Mouse (Mus musculus) thymus, postnatal 36 days (tissue): ENCODE data around the gene Mfsd13b.
"Not testable (repeated sequence)": the region's sequence is repeated elsewhere in the genome, so short reads cannot be mapped to it uniquely, and the experiment has no call there.

Experiments
- DNase-seq, 2 experiments: peaks; one replicate each; pipeline ENCODE4 v3.0.0; 2022; ENCODE audit warnings: mixed read lengths in 2 of 2

The Mfsd13b gene

DNA sequence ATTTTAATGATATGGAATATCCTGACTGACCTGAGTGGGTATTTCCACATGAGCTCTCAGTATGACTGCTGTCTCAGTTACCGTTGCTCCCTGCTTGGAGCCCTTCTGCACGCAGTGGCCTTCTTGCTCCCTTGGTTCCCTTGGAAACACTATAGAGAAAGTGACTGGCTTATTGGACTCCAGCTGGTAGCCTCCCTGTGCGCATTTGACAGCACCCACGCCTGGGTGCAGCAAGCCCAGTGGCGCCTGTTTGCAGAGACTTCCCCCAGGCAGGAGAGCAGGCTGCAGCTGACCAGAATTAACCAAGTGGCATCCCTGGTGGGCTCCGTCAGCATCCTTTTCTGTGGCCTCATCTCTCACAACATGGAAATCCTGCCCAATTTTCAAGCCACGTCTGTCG, 8.9 kb downstream of the Mfsd13b start:
- no peak for DNase-seq

DNA sequence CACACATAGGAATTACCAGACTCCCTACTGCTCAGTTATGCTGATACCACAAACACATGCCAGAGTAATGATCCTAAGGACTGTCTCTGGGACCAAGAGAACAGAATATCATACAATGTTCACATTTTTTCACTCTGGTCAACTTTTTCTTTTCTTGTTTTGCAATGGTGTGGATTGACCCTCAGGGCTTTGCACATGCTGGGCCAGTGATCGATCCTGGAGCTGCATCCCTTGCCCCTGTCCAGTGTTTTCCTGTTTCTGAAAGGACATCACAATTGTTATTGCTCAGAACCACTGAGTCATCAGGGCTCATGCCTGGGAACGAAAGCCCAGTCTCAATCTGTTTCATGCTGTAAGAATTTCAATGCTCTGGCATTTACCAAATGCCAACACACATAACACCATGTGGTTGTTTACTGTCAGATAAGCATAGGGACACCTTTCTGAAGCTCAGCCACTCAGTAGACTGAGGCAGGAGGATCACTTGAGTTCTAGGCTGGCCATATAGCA, 16.8 kb downstream of the Mfsd13b start:
- no peak for DNase-seq

DNA sequence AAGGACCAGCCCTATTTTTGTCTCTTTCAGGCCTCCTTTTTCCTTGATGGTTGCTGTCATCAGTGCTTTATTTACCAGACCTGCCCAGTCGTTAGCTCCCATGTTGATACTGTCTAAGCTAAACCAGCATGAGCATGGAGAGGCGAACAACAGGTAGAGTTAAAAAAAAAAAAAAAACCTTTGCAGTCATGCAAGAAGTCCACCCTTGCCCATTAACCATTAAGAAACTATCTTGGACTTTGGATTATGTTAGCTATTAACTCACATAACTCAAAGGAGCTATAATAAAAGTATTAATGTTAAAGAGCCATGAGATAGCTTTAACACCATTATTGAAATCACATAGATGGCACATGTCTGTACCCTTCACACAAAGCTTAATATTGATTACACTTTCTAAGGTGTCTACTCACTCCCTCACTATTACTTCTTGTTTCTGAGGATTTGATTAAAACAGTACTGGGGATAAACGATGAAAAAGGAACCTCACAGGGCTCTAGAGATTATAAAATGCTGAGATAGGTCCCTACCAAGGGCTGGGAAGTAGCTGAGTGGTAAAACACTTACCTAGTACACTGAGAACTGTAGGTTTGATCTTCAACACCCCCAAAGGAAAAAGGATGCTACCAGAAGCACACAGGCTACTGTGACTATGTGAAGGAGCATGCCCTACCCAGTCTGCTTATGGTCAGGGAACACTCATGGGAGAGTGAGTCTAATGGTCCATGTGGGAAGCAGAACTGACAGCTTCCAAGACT, 17.9 kb downstream of the Mfsd13b start:
- DNase-seq, result no peak

DNA sequence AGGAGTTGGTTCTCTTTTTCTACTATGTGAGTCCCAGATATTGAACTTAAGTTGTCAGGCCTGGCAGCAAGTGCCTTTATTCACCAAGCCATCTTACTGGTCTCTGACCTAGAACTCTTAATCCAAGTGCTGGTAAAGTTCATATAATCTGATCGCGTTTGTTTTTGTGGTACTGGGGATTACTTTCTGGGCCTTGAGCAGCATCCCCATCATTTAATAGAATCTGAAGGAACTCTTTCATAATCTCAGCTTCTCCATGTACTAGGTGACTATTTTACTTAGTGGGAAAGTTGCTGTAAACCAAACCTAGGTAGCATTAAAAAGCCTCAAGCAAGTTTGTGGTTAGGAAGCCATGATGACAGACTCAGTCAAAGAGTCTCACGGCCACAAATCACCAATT, 19.6 kb downstream of the Mfsd13b start:
- DNase-seq, result no peak

DNA sequence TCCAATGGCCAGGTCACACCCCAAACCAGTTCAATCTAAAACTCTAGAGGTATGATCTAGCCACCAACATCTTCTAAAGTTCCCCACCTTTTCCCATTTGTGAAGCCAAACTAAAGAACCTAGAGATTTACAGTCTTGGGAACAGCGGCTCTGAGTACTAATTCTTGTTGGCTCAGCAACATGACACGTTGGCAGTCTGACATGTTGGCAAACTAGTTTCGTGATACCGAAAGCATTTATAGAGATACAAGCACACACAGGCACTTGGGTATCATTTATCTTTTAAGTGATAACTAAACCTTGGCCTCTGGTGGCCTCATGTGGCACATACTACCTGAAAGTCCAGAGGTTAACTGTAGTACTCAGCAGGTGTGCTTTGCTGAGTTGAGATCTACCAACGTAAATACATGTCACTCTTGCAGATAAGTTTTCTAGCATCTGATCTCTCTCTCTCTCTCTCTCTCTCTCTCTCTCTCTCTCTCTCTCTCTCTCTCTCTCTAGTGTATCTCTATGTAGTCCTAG, 20.2 kb downstream of the Mfsd13b start:
- DNase-seq, result no peak

DNA sequence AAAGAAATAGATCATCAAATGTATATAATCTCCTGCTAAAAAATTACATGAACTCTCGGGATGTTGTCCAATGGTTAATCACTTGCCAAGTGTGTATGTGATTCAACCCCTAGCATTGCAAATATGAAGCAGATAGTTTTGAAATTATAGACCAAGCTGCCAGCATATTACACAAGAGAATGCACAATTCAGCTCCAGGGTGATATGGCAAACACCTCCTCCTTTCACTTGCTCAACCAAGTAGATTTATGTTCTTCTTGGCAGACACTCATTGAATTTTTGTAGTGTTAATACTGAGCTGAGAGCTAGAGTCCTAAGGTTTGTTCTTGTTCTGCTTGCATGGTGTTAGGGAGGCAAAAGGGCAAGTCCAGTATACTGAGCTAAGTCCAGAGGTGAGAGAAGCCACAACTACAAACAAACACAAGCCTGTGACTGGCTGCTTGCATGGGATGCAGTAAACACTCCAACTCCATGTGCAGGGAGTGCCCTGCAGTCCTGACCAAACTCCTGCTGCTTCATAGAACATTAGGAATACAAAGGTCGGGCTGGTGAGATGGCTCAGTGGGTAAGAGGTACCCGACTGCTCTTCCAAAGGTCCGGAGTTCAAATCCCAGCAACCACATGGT, 21.6 kb downstream of the Mfsd13b start:
- no peak for DNase-seq

DNA sequence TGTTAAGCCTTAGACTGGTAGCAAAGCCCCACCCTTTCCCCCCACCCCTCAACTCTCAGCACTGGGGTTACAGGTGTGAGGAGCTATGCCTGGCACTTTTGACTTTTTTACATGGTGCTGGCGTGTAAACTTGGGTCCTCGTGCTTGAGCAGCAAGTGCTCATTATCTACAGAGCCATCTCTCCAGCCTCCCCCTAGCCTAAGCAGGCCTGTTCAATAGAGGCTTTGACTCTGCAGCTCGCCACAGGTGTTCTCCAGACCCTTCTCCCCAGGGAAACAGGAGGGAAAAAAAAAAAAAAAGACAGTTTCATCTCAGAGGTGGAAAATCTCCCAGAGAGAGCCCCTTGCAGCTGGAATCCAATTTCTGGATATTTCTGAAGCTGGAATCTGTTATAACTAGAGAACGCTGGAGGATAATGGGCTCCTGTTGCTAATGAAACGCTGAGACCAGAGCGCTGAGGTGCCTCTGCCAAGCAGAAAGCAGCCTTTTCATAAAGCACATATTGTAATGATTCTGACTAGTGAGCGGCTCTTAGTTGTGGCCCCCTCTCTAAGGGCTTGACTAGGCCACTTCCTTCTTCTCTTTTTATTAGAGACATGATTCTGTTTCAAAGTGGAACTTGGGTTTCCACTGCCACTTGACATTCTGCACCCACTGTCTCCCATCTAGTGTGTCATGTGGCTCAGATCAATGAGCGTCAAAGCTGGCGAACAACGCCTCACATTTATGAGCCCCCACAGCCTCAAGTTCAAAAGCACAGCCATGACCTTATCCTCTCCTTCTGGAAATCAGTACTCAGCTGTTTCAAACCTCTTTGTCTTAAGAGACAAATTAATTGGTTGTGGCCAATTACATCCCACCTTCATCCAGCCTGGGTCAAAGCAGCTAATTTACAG, 29.7 kb downstream of the Mfsd13b start:
- DNase-seq, result no peak

DNA sequence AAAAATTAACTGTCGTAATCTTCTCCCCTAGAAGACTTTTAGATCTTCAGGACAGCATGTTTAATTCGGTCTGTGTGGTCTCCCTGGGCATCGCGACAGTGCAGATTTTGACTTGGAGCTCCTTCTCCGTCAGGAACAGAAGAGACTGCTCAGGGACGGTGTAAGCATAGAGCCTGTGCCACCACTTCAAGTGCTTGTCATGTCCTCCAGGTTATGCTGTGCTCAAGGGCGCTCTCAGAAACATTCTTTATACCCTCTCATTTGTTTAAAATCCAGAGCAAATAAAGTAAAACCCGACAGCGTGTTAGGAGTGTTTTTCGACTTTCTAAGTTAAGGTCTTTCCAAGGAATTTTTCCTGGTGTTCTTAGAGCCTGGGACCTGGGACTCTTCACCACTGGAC, 32.2 kb downstream of the Mfsd13b start:
- DNase-seq, result no peak

DNA sequence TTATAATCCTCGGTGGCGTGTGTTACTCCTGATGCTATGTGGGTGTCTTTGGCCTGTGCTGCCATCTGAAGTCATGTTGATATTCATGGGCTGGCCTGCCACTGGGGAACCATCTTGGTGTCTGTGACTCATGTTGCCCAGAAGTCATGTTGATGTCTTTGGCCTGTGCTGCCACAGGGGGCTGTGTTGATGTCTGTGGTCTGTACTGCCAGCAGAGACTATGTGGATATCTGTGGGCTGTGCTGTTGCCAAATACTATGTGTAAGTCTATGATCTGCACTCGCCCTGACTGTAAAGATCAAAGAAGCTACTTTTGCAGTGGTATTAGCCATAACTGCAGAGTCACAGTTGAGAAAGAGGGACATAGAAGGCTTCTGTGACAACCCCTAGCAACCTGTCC, 36.5 kb downstream of the Mfsd13b start:
- DNase-seq, result no peak

DNA sequence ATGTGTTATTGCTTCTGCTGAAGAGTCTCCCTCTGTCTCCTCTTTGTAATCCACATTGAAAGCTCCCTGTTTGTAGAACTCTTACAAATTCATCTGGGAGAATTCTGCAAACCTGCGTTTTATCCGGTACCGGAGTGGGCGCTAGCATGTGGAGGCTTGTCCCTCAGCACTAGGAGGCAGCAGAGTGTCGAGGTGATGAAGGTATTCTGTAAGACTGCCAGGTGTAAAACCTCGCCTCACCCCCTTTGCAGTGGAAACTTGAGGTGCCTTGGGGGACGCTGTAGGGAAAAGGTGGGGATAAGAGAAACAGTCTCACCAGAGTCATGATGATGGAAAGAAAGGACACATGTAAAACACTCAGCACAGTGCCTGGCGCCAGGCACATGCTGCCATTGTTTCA, 38.0 kb downstream of the Mfsd13b start:
- DNase-seq, result peak; percentile 17 to 20

DNA sequence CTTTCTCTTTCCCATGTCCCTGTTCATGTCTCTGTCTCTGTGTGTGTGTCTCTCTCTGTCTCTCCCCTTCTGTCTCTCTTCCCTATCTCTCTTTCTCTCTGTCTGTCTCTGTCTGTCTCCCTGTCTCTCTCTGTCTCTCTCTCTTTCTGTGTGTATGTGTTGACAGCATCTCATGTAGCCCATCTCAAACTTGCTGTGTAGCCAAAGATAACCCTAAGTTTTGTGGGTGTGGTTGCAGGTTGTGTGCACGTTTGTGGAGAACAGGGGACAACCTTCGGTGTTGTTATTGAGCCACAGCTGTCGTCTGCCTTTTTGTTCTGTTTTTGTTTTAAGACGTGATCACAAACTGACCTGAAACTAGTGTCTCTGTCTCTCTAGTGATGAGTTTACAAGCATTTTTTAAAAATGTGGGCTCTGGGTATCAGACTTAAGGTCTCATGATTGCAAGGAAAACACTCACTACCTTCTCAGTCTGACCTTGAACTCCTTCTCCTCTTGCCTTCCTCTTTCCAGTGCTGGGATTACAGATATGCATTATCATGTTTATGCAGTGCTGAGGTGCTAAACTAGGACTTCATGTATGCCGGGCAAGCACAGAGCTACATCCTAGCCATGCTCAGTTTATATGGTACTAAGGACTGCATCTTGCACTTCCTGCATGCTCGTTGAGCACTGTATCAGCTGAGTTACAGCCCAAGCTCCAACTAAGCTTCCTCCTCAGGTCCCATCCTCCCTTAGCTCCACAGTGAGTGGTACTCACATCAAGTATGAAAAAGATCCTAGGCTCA, 43.1 kb downstream of the Mfsd13b start:
- DNase-seq, result no peak

DNA sequence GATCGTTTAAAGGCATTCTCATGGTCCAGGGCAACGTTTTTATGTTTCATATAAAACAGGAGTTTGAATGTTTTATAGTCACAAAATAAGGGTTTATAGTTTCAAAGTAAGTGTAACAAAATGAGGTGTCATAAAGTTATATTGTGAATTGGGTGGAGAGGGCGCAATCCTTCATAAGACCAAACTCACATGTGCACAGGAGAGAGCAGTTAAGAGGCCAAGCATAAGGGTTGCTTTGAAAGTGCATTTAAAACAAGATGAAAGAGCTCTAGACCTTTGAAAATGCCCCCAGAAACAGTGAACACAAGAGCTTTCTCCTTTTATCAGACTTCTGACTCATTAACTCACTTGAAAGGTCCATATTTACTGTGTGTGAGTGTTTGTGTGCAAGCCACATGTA, 44.0 kb downstream of the Mfsd13b start:
- no peak for DNase-seq

DNA sequence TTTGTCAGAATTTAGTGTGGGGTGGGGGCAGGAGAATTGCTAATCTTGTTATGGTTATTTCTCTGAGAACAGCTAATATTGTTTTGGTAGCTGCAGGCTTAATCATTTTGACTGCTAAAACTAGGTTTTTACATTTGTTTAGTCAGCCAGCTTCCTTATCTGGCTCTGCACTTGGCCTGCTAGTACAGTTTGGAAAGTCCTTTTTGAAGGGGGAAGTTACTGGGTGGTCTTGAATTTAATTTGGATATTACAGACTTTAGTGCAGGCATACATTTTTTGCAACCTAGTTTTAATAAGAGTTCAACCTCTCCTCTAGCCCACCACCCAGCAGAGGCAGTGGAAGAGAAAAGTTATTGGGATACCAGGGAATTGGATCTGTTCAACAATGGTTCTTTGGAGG, 47.6 kb downstream of the Mfsd13b start:
- DNase-seq, result not testable (repeated sequence)

DNA sequence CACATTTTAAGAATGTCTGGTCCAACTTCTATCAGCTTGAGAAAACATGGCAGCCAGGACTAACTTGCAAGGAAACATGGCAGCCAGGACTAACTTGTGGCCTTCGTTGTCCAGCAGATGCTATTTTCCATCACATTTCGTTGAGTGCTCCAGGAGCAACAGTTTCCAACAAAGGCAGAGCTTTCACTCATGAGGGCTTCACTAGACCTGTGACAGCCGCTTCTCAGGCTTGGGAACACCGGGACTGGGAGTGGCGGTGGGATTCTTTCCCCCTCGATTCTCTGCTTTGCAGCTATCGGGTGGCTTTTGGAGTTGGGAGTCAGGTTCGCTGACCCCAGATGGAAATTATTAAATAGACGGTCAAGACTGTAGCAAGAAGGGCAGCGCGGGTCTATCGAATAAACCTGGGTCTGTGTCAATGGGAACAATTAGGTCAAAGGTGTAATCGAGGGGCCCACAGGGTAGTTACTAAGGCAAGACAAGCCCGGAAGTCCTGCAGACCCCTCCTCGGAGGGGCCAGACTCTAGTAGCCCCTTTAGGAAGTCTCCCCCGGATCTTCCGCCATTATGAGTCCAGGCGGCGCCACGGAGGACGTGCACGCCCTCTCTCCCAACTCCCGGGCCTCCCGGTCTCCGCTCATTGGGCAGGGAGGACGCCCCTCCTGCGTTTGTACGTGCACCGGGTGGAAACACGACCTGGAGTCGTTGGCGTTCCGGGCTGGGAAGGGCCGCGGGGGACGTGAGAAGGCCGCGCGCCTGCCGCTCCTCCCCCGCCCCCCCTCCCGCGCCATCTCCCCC, 51.7 kb downstream of the Mfsd13b start, which contains the start of gene Mettl9:
Gene Mettl9 (plus strand): TSS at position 590 of the 797 bp plus-strand sequence.
- peak; percentile 93 for DNase-seq

DNA sequence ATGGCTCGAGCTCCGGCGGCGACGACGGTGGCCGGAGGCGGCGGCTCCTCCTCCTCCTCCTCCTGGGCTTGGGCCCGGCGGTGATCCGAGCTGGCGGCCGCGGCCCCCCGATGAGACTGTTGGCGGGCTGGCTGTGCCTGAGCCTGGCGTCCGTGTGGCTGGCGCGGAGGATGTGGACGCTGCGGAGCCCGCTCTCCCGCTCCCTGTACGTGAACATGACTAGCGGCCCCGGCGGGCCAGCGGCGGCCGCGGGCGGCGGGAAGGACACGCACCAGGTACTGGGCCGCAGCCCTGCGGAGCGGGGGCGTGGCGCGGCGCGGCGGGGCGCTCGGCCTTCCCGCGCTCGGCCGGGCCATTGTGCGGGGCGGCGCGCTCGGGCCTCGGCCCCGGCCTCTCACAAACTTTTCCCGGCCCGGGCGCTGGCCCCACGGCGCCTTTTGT, 52.4 kb downstream of the Mfsd13b start:
- no peak for DNase-seq

DNA sequence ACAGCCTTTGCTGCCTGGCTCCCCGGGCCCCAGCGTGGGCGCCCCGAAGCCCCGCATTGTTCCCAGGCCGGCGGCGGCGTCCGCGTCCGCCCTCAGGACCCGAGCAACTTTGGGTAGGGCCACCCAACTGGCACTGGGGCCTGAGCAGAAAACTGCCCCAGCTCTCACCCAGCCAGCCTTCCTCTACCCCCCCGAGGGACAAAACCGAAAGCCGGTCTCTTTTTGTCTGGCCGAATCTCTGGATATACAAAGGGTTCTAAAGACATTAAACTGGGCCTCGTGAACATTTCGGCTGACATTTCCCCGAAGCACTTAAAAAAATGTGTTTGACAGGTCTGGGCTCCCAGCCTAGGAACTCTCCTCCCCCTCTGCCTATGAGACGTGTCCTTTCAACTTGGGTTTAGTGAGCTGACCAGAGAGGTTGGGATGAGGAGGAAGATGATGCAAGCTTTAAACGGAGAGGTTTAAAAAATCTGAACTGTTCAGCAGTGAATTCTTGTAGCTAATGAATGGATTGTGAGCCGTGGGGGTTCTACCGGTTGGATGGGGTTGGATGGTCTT, 52.9 kb downstream of the Mfsd13b start:
- peak in 1 of 2 experiments; percentile 34 for DNase-seq

DNA sequence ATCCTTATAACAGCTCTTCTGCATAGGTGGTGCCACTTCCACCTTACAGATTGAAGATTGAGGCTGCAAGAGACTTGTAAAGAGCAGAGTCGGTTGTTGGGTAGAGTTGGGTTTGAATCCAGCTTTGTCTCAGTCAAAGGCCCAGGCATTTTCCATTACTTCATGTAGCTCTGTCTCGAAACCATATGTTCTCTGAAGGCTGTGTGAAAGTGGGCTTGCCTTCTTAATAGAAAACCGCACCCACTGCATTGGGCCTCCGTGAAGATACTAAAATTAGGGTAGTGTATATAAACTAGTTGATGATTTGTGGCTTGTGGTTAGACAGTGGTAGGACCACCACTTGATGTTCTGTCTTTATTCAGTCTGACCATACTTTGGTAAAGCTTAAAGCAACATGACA, 58.3 kb downstream of the Mfsd13b start:
- DNase-seq, result no peak

DNA sequence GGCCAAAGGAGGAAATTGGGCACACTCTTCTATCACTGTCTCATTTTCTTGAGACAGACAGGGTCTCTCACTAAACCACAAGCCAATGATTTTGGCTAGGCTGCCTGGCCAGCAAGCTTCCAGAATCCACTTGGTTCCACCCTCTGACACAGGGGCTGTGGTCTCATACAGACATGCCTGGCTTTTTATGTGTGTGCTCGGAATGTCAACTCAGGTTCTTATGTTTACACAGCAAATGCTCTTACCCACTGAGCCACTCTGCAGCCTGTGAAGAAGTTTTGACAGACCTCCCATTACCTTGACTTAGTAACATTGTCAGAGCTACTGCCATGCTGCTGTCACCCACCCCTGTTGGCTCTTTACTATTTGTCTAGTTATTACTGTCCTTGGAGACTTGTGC, 59.7 kb downstream of the Mfsd13b start:
- no peak for DNase-seq

DNA sequence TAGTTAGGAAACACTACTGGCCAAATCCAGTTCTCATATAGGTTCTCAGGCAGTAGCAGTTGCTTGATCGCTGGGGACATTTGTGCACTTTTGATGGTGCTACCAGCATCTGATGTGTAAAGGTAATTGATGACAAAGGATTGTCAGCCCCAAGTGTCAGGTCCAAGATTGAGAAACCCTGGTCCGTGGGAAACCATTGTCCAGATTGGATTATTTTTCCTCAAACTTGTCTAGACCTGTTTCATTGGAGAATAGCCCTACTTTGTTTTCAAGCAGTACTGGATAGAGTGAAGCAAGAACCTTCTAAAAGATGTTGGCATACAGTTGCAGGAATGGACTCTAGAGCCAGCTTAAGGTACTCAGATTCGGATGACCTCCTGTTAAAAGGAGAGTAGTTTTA, 60.7 kb downstream of the Mfsd13b start:
- no peak for DNase-seq

DNA sequence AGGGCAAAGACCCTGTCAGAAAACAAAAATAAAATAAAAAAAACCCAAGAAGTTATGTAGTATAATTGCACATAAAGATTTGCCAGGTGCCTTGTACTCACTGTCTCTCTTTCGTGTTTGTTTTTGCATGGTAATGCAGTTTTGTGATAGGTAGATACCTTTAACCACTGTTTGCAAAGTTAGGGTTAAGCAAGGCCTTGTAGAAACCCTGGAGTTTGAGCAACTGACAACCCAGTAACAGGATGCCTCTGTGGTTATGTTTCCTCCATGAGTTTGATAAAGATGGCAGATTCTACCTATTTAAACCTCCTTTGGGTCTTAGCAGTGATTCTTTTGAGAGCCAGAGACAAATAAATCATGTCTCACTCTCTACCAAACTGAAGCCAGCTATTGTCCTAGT, 61.2 kb downstream of the Mfsd13b start:
- no peak for DNase-seq

DNA sequence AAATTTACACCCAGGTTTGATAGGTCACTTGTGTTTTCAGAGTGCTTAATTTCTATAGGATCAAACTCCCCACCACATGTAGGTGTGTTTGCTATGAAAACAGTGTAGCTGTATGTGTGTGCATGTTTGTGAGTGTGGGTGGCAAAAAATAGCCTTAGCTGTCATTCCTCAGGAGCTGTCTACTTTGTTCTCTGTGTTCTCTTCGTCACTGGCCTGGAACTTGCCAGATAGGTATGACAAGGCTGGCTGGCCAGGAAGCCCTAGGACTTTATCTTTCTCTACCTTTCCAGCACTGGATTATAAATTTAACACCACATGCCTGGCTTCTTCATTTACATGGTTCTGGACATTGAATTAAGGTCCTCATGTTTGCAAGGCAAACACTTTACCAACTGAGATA, 61.9 kb downstream of the Mfsd13b start:
- no peak for DNase-seq
